Mouse (Mus musculus) small intestine, adult 2 months (tissue): ENCODE measurements around the gene Trim72.

Experiments
- CTCF ChIP-seq: fragments of 200-500 bp; IDR thresholded peaks from 2 replicates; pipeline ENCODE4 v1.5.1; 2012; ENCODE audit warnings: low read depth, mild to moderate bottlenecking, control low read depth, inconsistent platforms, low read length, moderate library complexity, mixed read lengths; ENCODE audit not compliant: insufficient replicate concordance, insufficient read length; ENCODE audit errors: extremely low read depth
- POLR2A ChIP-seq: fragments of 200-500 bp; IDR thresholded peaks from 2 replicates; pipeline ENCODE4 v1.6.1; 2012; ENCODE audit warnings: low read depth, mild to moderate bottlenecking, control low read depth, inconsistent platforms, low read length, moderate library complexity

GRCm38 (mm10) chr7:128025381-128025780, 21.6 kb downstream of the Trim72 start:
- no peak for TF ChIP-seq CTCF
- no peak for TF ChIP-seq POLR2A
